Mouse (Mus musculus) spleen, postnatal 14 days (tissue): ENCODE data around the gene Sctr.
A peak's percentile ranks its signal among the peaks of the same experiment; 100 is the strongest.

Experiments
- DNase-seq, 2 experiments: peaks; one replicate each; pipeline ENCODE4 v3.0.0; 2021 to 2022; ENCODE audit warnings: low spot score in 2 of 2

Gene Sctr

DNA sequence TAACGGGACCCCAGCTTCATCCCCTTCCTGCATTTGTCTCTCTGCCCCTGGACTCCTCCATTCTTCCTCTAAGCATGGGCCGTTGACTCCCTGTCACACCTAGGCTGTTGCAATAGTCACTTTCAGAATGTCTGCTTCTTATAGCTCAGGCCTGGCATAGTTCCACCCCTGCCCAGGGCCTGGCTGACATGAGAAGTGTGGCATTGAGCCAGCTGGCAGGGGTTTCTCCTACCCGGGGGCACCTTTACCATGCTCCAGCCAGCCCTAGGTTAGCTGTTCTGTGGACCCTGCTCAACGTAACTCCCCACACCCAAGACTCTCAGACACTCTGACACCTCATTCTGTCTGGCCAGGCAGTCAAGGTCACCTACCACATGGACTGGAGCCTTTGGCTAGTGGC, 21.0 kb downstream of the Sctr start:
- DNase-seq: no peak

- no peak for DNase-seq
These were observed 23.8 kb downstream of the Sctr start for GRCm38 (mm10) chr1:120030474-120030873.

GRCm38 (mm10) chr1:120032804-120033468, 26.2 kb downstream of the Sctr start:
- peak; percentile 15 to 45 for DNase-seq

DNA sequence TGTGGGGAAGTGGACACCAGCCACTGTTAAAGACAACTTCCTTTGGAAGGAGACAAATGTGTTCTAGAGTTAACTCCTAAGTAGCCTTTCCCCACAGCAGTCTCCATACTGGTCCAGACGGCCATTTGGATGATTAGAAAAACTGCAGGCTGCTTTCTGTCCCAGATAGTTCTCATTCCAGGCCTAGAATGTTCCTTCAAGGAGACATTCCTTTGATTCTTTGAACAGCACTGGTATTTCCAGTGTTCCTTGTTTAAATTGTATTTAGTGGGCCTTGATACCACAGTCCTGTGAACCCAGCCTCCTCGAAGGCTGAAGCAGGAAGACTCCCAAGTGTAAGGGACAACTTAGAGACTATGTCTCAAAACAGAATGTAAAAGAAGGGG, 26.8 kb downstream of the Sctr start:
- DNase-seq: no peak

DNA sequence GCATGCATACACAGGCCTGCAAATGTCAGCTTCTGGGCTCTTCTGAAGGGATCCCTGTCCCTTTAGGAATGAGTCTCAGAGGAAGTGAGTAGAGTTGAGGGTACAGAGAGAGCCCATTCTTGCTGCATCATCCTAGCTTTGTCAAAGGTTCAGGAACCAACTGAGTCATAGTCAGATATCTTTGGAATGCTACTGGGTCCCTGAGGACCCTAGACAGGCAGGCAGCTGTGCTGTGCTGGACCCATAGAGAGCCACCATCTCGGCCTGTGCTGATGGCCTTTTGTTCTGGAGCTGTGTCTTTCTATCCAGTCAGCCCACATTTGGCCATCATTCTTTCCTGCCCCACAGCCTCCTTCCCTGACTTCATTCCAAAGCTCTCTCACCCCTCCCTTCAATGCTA, 28.1 kb downstream of the Sctr start:
- DNase-seq: no peak

DNA sequence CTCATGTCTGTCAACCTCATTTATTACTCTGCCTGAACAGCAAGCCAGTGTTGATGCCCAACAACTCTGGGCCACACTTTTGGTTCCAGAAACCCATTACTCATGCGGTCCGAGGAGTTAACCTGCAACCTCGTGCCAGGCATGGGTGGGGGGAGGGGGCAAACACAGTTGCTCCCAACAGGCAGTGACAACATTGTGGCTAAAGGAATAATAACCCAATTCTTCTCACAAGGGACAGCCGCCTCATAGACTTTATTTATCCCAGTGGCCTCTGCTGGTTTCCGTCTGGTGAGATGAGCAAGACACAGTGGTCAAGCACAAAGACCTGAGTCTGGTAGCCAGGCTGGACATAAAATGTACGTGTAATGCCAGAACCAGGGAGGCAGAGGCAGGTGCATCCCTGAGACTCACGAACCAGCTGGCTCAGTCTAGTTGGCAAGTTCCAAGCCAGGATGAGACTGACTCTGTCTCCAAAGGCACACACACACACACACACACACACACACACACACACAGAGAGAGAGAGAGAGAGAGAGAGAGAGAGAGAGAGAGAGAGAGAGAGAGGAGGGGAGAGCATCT, 28.9 kb downstream of the Sctr start:
- DNase-seq: no peak

- no peak for DNase-seq
These were observed 30.5 kb downstream of the Sctr start for GRCm38 (mm10) chr1:120037021-120037683.

- DNase-seq: no peak
These were observed 31.9 kb downstream of the Sctr start for GRCm38 (mm10) chr1:120038594-120038993.

GRCm38 (mm10) chr1:120042421-120042820, 35.7 kb downstream of the Sctr start:
- DNase-seq: no peak

- DNase-seq: no peak
These were observed 37.9 kb downstream of the Sctr start for GRCm38 (mm10) chr1:120044584-120044983.

DNA sequence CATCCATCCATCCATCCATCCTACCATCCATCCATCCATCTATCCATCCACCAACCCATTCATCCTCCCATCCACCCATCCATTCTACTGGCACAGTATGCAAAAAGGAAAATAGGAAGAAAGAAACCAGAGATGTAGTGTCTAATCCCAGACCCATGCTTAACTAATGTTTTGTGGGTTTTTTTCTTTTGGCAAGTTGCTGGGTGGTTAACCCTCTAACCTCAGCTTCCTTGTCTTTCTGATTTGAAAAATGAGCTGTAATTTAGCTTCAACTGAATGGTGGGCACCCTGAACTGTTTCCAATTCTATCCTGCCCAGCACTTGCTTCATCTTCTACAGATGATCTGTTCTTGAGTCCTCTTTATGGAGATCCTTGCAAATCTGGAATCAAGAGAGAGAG, 40.6 kb downstream of the Sctr start:
- no peak for DNase-seq

DNA sequence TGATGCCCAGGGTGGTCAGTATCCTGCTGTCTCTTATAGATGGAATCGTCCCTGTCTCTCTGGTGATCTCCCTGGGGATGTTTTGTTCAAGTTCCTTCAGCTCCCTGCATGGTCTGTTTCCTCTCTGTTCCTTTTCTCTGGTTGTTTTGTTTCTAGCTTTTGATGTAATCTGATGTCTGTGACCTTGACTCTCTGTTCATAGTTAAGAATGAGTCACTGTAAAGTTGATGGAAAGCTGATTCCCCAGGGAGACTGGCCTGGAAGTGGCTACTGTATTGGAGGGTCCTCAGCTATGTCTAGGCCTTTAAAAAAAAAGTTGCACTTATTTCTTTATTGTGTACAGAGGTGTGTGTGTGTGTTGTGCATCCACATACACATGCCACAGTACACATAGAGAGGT, 44.4 kb downstream of the Sctr start:
- no peak for DNase-seq

GRCm38 (mm10) chr1:120054997-120055396, 48.3 kb downstream of the Sctr start:
- no peak for DNase-seq

- DNase-seq: no peak
These were observed 48.8 kb downstream of the Sctr start for GRCm38 (mm10) chr1:120055475-120055874.

- no peak for DNase-seq
These were observed 49.5 kb downstream of the Sctr start for GRCm38 (mm10) chr1:120056236-120056635.

GRCm38 (mm10) chr1:120057044-120057443, 50.4 kb downstream of the Sctr start:
- no peak for DNase-seq

GRCm38 (mm10) chr1:120057674-120058430, 51.2 kb downstream of the Sctr start:
- DNase-seq: no peak

DNA sequence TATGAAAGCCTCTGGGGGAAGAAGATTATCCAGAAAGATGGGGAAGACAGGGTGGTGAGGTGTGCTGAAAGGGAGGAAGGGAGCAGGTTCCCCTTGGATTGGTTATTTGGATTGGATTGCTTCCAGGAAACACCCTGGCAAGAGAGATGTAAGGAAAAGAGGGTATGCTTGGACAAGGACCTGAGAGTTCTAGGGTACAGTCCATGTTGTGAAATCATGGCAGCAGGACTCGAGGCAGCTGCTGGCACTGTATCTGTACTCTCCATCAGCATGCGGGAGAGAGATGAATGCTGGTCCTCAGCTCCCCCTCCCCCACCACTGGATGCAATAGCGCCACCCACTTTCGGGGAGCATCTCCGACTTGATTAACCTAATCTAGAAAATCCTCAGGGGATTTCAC, 54.0 kb downstream of the Sctr start:
- DNase-seq: no peak

- DNase-seq: no peak
These were observed 55.5 kb downstream of the Sctr start for GRCm38 (mm10) chr1:120062231-120062630.

DNA sequence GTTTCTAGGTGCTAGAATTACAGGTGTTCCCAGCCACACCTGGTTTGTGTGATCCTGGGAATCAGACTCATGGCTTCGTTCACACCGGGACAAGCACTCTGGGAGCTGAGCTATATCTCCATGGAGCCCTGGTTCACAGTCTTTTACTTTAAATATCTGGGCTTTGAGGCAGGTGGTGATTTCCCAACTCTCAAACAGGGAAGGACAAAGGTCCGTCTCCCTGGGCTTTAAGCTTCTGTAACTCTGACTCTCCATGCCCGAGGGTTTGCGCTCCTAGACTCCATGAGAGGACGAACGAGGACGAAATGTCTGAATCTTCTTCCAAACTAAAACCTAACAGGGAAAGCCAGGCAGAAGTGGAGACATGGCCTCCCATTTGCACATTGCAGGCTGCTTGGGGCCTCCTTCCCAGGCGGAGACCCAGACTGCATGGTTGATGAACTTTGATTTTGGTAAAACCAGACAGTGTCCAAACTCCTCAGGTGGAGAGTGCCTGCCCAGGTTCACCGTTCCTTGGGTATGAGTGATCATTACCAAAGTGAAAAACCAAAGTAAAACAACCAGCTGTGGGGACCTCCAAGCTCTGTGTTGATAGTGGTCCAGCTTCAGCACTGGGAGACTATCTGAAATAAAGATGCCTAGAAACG, 57.5 kb downstream of the Sctr start:
- DNase-seq: no peak

GRCm38 (mm10) chr1:120066159-120066558, 59.5 kb downstream of the Sctr start:
- DNase-seq: no peak

GRCm38 (mm10) chr1:120066625-120067024, 59.9 kb downstream of the Sctr start:
- no peak for DNase-seq
